Mouse (Mus musculus): ENCODE results near the gene Lce1c. TPM values are rescaled to one million over a fixed set of nuclear protein-coding genes. Genes with fewer than 3 reads are reported as not detected.

The Lce1c gene
- polyA plus RNA-seq, 1 experiment from 2014 or later: not detected

GRCm38 (mm10) chr3:92715122-92715521 is 36.1 kb downstream of the Lce1c start:
- Histone ChIP-seq H3K9me3 (replicated peaks) (no peaks in the 10 kb centered on the region), H3K9ac (replicated peaks) (no peak overlapping the region), H3K4me1 (no peaks in the 10 kb centered on the region), H3K27me3 (replicated peaks) (no peaks in the 10 kb centered on the region), H3K27ac (replicated peaks) (no peak overlapping the region), H3K4me3 (replicated peaks) (no peak overlapping the region), H3K36me3 (no peaks in the 10 kb centered on the region), H3K4me2 (no peak overlapping the region)
- no peak for ATAC-seq (ENCODE audit: low FRiP score)

DNA sequence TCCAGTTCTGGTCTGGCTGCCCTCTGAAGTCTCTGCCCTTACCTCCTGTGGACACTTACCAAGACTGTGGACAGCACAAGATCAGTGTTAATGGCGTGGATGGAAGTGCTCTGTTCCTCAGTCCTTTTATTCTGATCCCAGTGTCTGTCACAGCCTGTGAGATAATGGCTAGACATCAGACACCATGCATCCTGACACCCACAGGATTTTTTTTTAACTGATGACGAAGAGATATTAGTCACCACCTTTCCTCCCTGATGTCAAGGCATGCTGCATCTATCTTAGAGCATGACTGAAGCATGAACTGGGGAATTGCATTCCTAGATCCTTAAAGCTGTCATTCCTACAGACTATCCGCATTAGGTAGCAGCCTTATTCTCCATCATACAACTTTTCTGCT is 41.2 kb downstream of the Lce1c start, which contains the start of gene Lce1f:
Gene Lce1f, minus strand, starts transcription at position 101 of the 400 bp plus-strand sequence.
- Histone ChIP-seq H3K27ac (replicated peaks) (no peak within 1 kb of the TSS), H3K27me3 (replicated peaks) (no peaks in the 10 kb centered on the region), H3K9me3 (replicated peaks) (no peaks in the 10 kb centered on the region), H3K9ac (replicated peaks) (no peak within 1 kb of the TSS), H3K36me3 (no peaks in the 10 kb centered on the region), H3K4me2 (no peak within 1 kb of the TSS), H3K4me1 (no peaks in the 10 kb centered on the region), H3K4me3 (replicated peaks) (no peak within 1 kb of the TSS)
- no peak for ATAC-seq (ENCODE audit: low FRiP score)
- WGBS: 85% methylated on average over 3 of the region's 3 CpGs

GRCm38 (mm10) chr3:92722631-92723030 is 43.6 kb downstream of the Lce1c start:
- no peak for ATAC-seq (ENCODE audit: low FRiP score)
- WGBS: 89% methylated on average over 5 of the region's 5 CpGs

More at GRCm38 (mm10) chr3:92722631-92723030, 43.6 kb downstream of the Lce1c start:
- Histone ChIP-seq H3K9me3 (replicated peaks) (no peaks in the 10 kb centered on the region), H3K36me3 (no peaks in the 10 kb centered on the region), H3K27ac (replicated peaks) (no peak overlapping the region), H3K4me2 (no peak overlapping the region), H3K4me1 (no peaks in the 10 kb centered on the region), H3K9ac (replicated peaks) (no peak overlapping the region), H3K27me3 (replicated peaks) (no peaks in the 10 kb centered on the region), H3K4me3 (replicated peaks) (no peak overlapping the region)

Other genes starting within 250 kb of the Lce1c start
- 8.1 and 9.3 TPM in 2 replicates for gene Gm9774, start 249.8 kb upstream of the Lce1c start, polyA plus RNA-seq (2015; fragmentation: Nextera tagmentation; extraction: Ambion mirVana)
- not detected in 2 replicates for gene Sprr2k, start 246.7 kb upstream of the Lce1c start, polyA plus RNA-seq (2015; fragmentation: Nextera tagmentation; extraction: Ambion mirVana)
- not detected in 2 replicates for gene Sprr1b, start 240.5 kb upstream of the Lce1c start, polyA plus RNA-seq (2015; fragmentation: Nextera tagmentation; extraction: Ambion mirVana)
- 0.14 TPM in 1 of 2 replicates, not detected in the other for gene Sprr3, start 220.5 kb upstream of the Lce1c start, polyA plus RNA-seq (2015; fragmentation: Nextera tagmentation; extraction: Ambion mirVana)
- 0.52 and 1.6 TPM in 2 replicates for gene Sprr1a, start 193.4 kb upstream of the Lce1c start, polyA plus RNA-seq (2015; fragmentation: Nextera tagmentation; extraction: Ambion mirVana)
- gene Sprr4, start 178.8 kb upstream of the Lce1c start, polyA plus RNA-seq (2015; fragmentation: Nextera tagmentation; extraction: Ambion mirVana): not detected in 2 replicates
- not detected in 2 replicates for gene 2310046K23Rik, start 144.7 kb upstream of the Lce1c start, polyA plus RNA-seq (2015; fragmentation: Nextera tagmentation; extraction: Ambion mirVana)
- not detected in 2 replicates for gene Ivl, start 105.5 kb upstream of the Lce1c start, polyA plus RNA-seq (2015; fragmentation: Nextera tagmentation; extraction: Ambion mirVana)
- gene Smcp, start 90.2 kb upstream of the Lce1c start, polyA plus RNA-seq (2015; fragmentation: Nextera tagmentation; extraction: Ambion mirVana): not detected in 2 replicates
- gene 2210017I01Rik, start 71.8 kb upstream of the Lce1c start, polyA plus RNA-seq (2015; fragmentation: Nextera tagmentation; extraction: Ambion mirVana): not detected in 2 replicates
- not detected in 2 replicates for gene Lce6a, start 57.6 kb upstream of the Lce1c start, polyA plus RNA-seq (2015; fragmentation: Nextera tagmentation; extraction: Ambion mirVana)
- gene Lce1a1, start 30.9 kb upstream of the Lce1c start, polyA plus RNA-seq (2015; fragmentation: Nextera tagmentation; extraction: Ambion mirVana): not detected in 2 replicates
- not detected in 2 replicates for gene Lce1b, start 22.3 kb upstream of the Lce1c start, polyA plus RNA-seq (2015; fragmentation: Nextera tagmentation; extraction: Ambion mirVana)
- not detected in 2 replicates for gene Lce1a2, start 8.9 kb upstream of the Lce1c start, polyA plus RNA-seq (2015; fragmentation: Nextera tagmentation; extraction: Ambion mirVana)
- gene Lce1d, start 8.0 kb downstream of the Lce1c start, polyA plus RNA-seq (2015; fragmentation: Nextera tagmentation; extraction: Ambion mirVana): not detected in 2 replicates
- not detected in 2 replicates for gene Lce1e, start 29.8 kb downstream of the Lce1c start, polyA plus RNA-seq (2015; fragmentation: Nextera tagmentation; extraction: Ambion mirVana)
- not detected in 2 replicates for gene Lce1f, start 41.1 kb downstream of the Lce1c start, polyA plus RNA-seq (2015; fragmentation: Nextera tagmentation; extraction: Ambion mirVana)
- gene Gm38119, start 59.8 kb downstream of the Lce1c start, polyA plus RNA-seq (2015; fragmentation: Nextera tagmentation; extraction: Ambion mirVana): not detected in 2 replicates
- gene Lce1g, start 73.1 kb downstream of the Lce1c start, polyA plus RNA-seq (2015; fragmentation: Nextera tagmentation; extraction: Ambion mirVana): not detected in 2 replicates
- not detected in 2 replicates for gene Lce1h, start 85.8 kb downstream of the Lce1c start, polyA plus RNA-seq (2015; fragmentation: Nextera tagmentation; extraction: Ambion mirVana)
- gene Lce1i, start 99.7 kb downstream of the Lce1c start, polyA plus RNA-seq (2015; fragmentation: Nextera tagmentation; extraction: Ambion mirVana): not detected in 2 replicates
- not detected in 2 replicates for gene Lce1j, start 111.3 kb downstream of the Lce1c start, polyA plus RNA-seq (2015; fragmentation: Nextera tagmentation; extraction: Ambion mirVana)
- not detected in 2 replicates for gene Lce1k, start 128.6 kb downstream of the Lce1c start, polyA plus RNA-seq (2015; fragmentation: Nextera tagmentation; extraction: Ambion mirVana)
- not detected in 2 replicates for gene Kprp, start 148.0 kb downstream of the Lce1c start, polyA plus RNA-seq (2015; fragmentation: Nextera tagmentation; extraction: Ambion mirVana)
- gene Lce1l, start 172.0 kb downstream of the Lce1c start, polyA plus RNA-seq (2015; fragmentation: Nextera tagmentation; extraction: Ambion mirVana): not detected in 2 replicates
- gene 2310050C09Rik, start 191.0 kb downstream of the Lce1c start, polyA plus RNA-seq (2015; fragmentation: Nextera tagmentation; extraction: Ambion mirVana): not detected in 2 replicates
- gene Lce3a, start 247.0 kb downstream of the Lce1c start, polyA plus RNA-seq (2015; fragmentation: Nextera tagmentation; extraction: Ambion mirVana): not detected in 2 replicates